Mouse (Mus musculus) limb, embryonic 13.5 days (tissue): ENCODE data around the gene Syk. TPM values are rescaled to one million over a fixed set of nuclear protein-coding genes. Genes with fewer than 3 reads are reported as not detected.

ENCODE experiments used
- ATAC-seq: fragments of 200-750 bp; cut with Nextera tagmentation; 2 replicates; pipeline ENCODE4 v1.8.0; 2017; ENCODE audit warnings: low read depth, moderate number of reproducible peaks, moderate TSS enrichment; ENCODE audit not compliant: low FRiP score
- H3K27ac ChIP-seq: fragments of 300-500 bp; sonication (generic); 2 replicates; pipeline ENCODE4 v1.5.1; 2015; ENCODE audit warnings: inconsistent platforms, mild to moderate bottlenecking, moderate library complexity
- H3K27me3 ChIP-seq: fragments of 300-500 bp; sonication (generic); 2 replicates; pipeline ENCODE4 v1.6.1; 2015; ENCODE audit warnings: mild to moderate bottlenecking, inconsistent platforms
- H3K36me3 ChIP-seq: fragments of 300-500 bp; sonication (generic); 2 replicates; pipeline ENCODE4 v1.6.1; 2015; ENCODE audit warnings: inconsistent platforms, mild to moderate bottlenecking, moderate library complexity
- H3K4me1 ChIP-seq: fragments of 300-500 bp; sonication (generic); 2 replicates; pipeline ENCODE4 v1.6.1; 2015; ENCODE audit warnings: inconsistent platforms
- H3K4me2 ChIP-seq: fragments of 300-500 bp; sonication (generic); replicated peaks from 2 replicates; pipeline ENCODE4 v1.6.1; 2015; ENCODE audit warnings: inconsistent platforms, mild to moderate bottlenecking, moderate library complexity
- H3K4me3 ChIP-seq: fragments of 300-500 bp; sonication (generic); 2 replicates; pipeline ENCODE4 v1.5.1; 2015; ENCODE audit warnings: moderate library complexity, mild to moderate bottlenecking, inconsistent platforms
- H3K9ac ChIP-seq: fragments of 300-500 bp; sonication (generic); 2 replicates; pipeline ENCODE4 v1.6.1; 2015; ENCODE audit warnings: mild to moderate bottlenecking, inconsistent platforms
- H3K9me3 ChIP-seq: fragments of 300-500 bp; sonication (generic); 2 replicates; pipeline ENCODE4 v1.6.1; 2016; ENCODE audit warnings: inconsistent platforms
- WGBS: fragments of 180-500 bp; shearing (Covaris S2); methylation state at CpG from one replicate; pipeline ENCODE4 v1.1.7; 2015; 5-methylcytosine and 5-hydroxymethylcytosine counted together
- polyA plus RNA-seq: library from polyadenylated mRNA; unstranded; fragments of >200 nt; fragmentation: Nextera tagmentation; extraction: Ambion mirVana; gene quantifications from 2 replicates; pipeline ENCODE4 v1.2.1, GENCODE M21; 2015

Gene Syk
- polyA plus RNA-seq, 1 experiment from 2014 or later, result 2.5 TPM

DNA sequence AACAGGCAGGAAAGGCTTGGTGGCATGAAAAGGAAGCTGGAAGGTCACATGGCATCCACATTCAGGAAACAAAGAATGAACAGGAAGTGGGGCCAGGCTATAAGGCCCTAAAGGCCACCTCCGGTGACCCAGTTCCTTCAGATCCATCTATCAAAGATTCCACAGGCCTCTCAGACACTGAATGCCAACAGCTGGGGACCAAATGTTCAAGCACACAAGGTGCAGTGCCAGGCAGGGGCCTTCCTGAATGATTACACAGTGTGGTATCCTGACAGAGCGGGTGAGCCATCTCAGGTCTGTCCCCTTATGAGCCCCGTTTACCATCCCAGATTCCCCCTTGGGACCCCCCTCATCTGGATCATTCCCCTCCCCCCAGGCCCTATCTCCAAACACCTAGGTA lies 63.6 kb downstream of the Syk start:
- Histone ChIP-seq H3K4me2 (no peak overlapping the region), H3K27ac (no peak overlapping the region), H3K4me1 (no peaks in the 10 kb centered on the region), H3K9ac (no peak overlapping the region), H3K36me3 (no peaks in the 10 kb centered on the region), H3K4me3 (no peak overlapping the region), H3K27me3 (no peaks in the 10 kb centered on the region), H3K9me3 (no peaks in the 10 kb centered on the region)
- WGBS, result 76% methylated on average over 3 of the region's 3 CpGs
- ATAC-seq, result no peak

- Histone ChIP-seq H3K27ac (no peak overlapping the region), H3K27me3 (no peaks in the 10 kb centered on the region), H3K9ac (no peak overlapping the region), H3K36me3 (no peaks in the 10 kb centered on the region), H3K4me3 (no peak overlapping the region), H3K4me1 (peaks cover 4% of the 10 kb centered on the region), H3K4me2 (no peak overlapping the region), H3K9me3 (no peaks in the 10 kb centered on the region)
- WGBS, result 70% methylated on average over 11 of the region's 11 CpGs
- ATAC-seq, result no peak
Measured at GRCm38 (mm10) chr13:52647996-52648712, 65.2 kb downstream of the Syk start.

DNA sequence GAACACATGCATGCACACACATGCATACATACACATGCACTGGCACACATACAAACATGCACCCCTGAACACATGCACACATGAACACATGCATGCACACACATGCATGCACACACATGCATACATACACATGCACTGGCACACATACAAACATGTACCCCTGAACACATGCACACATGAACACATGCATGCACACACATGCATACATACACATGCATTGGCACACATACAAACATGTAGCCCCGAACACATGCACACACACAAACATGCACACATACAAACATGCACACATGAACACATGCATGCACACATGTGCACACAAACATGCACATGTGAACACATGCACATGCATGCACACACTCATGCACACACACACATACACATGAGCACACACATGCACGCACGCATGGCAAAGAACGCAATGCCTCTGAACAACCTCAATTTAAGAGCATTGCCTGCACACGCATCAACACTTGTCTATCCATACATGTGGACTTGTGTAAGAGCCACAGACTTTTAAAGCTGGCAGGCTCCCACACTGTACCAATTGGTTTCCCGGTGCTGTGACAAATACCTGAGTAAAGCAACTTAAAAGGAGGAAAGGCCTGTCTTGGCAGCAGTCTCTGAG lies 66.9 kb downstream of the Syk start:
- H3K4me3 ChIP-seq, result no peak overlapping the region
- no peaks in the 10 kb centered on the region for H3K36me3 ChIP-seq

GRCm38 (mm10) chr13:52651383-52652252 lies 68.6 kb downstream of the Syk start:
- H3K9me3 ChIP-seq, result no peaks in the 10 kb centered on the region
- no peaks in the 10 kb centered on the region for H3K36me3 ChIP-seq
- H3K9ac ChIP-seq, result no peak overlapping the region
- whole genome bisulfite sequencing, result 23% methylated on average over 11 of the region's 12 CpGs
- H3K4me1 ChIP-seq, result peaks cover 4% of the 10 kb centered on the region
- H3K4me3 ChIP-seq, result no peak overlapping the region
- ATAC-seq, result peak; percentile 32; the same call in 1 of the 2 replicates
- H3K27me3 ChIP-seq, result peaks cover 11% of the 10 kb centered on the region
- peak overlapping the region; percentile 45 for H3K4me2 ChIP-seq
- H3K27ac ChIP-seq, result no peak overlapping the region

More for the DNA sequence above, 66.9 kb downstream of the Syk start:
- no peak for ATAC-seq
- Histone ChIP-seq H3K27me3 (no peaks in the 10 kb centered on the region), H3K4me2 (no peak overlapping the region), H3K9ac (no peak overlapping the region), H3K9me3 (no peaks in the 10 kb centered on the region), H3K4me1 (peaks cover 4% of the 10 kb centered on the region), H3K27ac (no peak overlapping the region)
- 92% methylated on average over 6 of the region's 6 CpGs for WGBS

- Histone ChIP-seq H3K4me1 (peaks cover 4% of the 10 kb centered on the region), H3K9me3 (no peaks in the 10 kb centered on the region), H3K9ac (no peak overlapping the region), H3K36me3 (no peaks in the 10 kb centered on the region), H3K27ac (no peak overlapping the region), H3K27me3 (peaks cover 14% of the 10 kb centered on the region), H3K4me3 (no peak overlapping the region), H3K4me2 (no peak overlapping the region)
- ATAC-seq, result peak; percentile 19; the same call in 1 of the 2 replicates
- 47% methylated on average over 8 of the region's 8 CpGs for WGBS
Measured at GRCm38 (mm10) chr13:52652253-52652628, 69.3 kb downstream of the Syk start.

DNA sequence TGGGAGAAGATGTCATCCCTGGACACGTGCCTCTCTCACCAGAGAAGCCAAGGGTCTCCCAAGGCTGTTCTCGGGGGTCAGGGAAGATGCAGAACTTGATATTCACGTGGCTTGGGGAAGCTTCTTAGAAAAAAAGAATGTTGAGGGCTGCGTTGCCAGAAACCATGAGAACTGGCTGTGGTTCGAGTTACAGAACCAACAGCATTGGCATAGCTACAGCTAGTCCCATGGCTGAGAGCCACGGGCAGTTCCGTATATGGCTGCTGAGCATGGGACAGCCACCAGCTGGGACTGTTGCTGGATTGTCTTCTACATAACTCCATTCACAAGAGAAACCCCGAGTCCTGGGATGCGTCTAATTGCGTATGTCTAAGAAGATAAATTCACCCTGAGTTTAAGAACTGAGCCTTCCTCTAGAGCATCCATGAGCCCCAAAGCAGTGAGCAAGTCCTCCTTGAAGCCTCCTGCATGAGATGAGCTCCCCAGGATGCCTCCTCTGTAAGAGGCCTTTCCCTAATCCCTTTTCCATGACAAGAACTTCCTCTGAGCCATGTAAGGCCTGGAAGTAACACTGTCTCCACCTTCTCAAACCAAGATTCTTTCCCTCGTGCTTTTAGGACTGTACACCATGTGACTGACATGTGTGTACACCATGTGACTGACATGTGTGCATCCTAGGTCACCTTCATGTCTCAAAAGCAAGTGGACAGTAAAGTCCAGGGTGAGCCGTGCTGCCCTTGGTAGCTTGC lies 71.3 kb downstream of the Syk start:
- Histone ChIP-seq H3K4me1 (peaks cover 4% of the 10 kb centered on the region), H3K9ac (no peak overlapping the region), H3K4me3 (no peak overlapping the region), H3K9me3 (no peaks in the 10 kb centered on the region), H3K27ac (no peak overlapping the region), H3K36me3 (no peaks in the 10 kb centered on the region), H3K27me3 (peaks cover 22% of the 10 kb centered on the region), H3K4me2 (no peak overlapping the region)
- no peak for ATAC-seq
- WGBS, result 75% methylated on average over 12 of the region's 12 CpGs

- Histone ChIP-seq H3K27me3 (peaks cover 26% of the 10 kb centered on the region), H3K9me3 (no peaks in the 10 kb centered on the region), H3K4me1 (peaks cover 4% of the 10 kb centered on the region), H3K9ac (no peak overlapping the region), H3K36me3 (no peaks in the 10 kb centered on the region), H3K4me2 (no peak overlapping the region), H3K4me3 (no peak overlapping the region), H3K27ac (no peak overlapping the region)
- WGBS, result 41% methylated on average over 9 of the region's 9 CpGs
- ATAC-seq, result no peak
Measured at GRCm38 (mm10) chr13:52654830-52655308, 71.9 kb downstream of the Syk start.

DNA sequence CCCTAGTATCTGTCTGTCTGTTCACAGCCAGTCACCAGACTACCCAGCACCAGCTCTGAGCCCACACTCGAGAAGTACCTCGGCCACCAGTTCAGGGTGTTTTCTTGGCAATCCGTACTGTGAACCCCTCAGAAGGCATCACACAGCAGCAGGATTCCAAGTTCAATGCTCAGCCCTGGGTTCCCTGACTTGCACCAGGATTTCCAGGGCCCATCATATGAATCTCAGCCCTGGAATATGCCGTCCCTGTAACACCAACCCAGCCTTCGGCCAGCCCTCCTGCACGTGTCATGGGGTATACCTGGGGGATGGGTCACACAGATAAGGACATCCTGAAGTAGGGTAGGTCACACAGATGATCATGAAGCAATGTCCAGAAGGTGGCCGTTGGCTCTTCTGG lies 75.0 kb downstream of the Syk start:
- Histone ChIP-seq H3K27ac (no peak overlapping the region), H3K4me3 (no peak overlapping the region), H3K9me3 (no peaks in the 10 kb centered on the region), H3K9ac (no peak overlapping the region), H3K36me3 (no peaks in the 10 kb centered on the region), H3K27me3 (peaks cover 29% of the 10 kb centered on the region), H3K4me1 (no peaks in the 10 kb centered on the region), H3K4me2 (no peak overlapping the region)
- 89% methylated on average over 7 of the region's 7 CpGs for WGBS
- ATAC-seq, result no peak

DNA sequence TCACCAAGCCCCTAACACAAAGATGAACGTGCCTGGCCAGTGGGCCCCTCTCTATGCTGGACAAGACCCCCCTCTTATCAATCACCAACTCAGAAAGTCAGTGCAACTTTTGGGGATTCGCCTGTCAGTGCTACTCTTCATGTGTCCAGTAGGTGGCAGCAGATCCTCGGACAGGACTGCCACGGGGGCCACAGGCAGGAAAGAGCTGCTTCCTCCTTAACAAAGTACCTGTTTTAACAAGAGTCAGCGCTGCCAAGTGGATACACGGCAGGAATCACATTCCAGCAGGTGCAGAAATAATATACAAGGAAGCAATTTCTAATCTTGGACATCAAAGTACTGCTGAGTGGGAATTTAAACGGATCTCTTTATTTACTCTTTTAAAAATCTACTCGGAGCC lies 75.5 kb downstream of the Syk start:
- H3K4me2 ChIP-seq, result no peak overlapping the region
- no peak overlapping the region for H3K4me3 ChIP-seq
- WGBS, result 10% methylated on average over 8 of the region's 8 CpGs
- H3K4me1 ChIP-seq, result no peaks in the 10 kb centered on the region
- H3K27ac ChIP-seq, result no peak overlapping the region
- H3K36me3 ChIP-seq, result no peaks in the 10 kb centered on the region
- ATAC-seq, result no peak; the same call in 1 of the 2 replicates
- peaks cover 29% of the 10 kb centered on the region for H3K27me3 ChIP-seq
- no peaks in the 10 kb centered on the region for H3K9me3 ChIP-seq
- H3K9ac ChIP-seq, result no peak overlapping the region

- Histone ChIP-seq H3K36me3 (no peaks in the 10 kb centered on the region), H3K27ac (no peak overlapping the region), H3K4me2 (no peak overlapping the region), H3K27me3 (peaks cover 29% of the 10 kb centered on the region), H3K4me1 (no peaks in the 10 kb centered on the region), H3K4me3 (no peak overlapping the region), H3K9me3 (no peaks in the 10 kb centered on the region), H3K9ac (no peak overlapping the region)
- no peak for ATAC-seq
- 86% methylated on average over 11 of the region's 11 CpGs for WGBS
Measured at GRCm38 (mm10) chr13:52659171-52659665, 76.2 kb downstream of the Syk start.

DNA sequence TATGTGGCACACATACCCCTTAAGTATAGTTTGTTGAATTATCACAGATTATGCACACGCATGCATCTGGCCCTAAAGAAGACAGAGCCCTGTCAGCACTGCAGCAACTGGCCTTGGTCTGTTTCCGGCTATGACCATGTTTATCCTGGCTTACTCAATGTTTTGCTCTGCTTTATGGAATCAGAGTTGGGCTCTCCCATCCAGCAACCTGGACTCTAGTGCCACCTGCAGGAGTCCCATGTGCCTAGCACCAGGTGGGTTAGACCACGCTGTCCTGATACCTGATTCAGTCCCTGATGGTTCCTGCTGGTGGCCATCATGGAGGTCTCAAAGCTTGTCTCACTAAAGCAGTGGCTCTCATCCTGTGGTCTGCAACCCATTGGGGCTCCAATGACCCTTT lies 86.9 kb downstream of the Syk start:
- Histone ChIP-seq H3K27me3 (no peaks in the 10 kb centered on the region), H3K4me3 (no peak overlapping the region), H3K9me3 (peaks cover 5% of the 10 kb centered on the region; the same call in 1 of the 2 replicates), H3K36me3 (no peaks in the 10 kb centered on the region), H3K9ac (no peak overlapping the region), H3K4me1 (peaks cover 9% of the 10 kb centered on the region), H3K4me2 (no peak overlapping the region), H3K27ac (no peak overlapping the region)
- ATAC-seq, result no peak
- 67% methylated on average over 3 of the region's 3 CpGs for WGBS
